Comparison of ENCODE assay signal across 9 mouse cellular contexts in the genomic region with DNA sequence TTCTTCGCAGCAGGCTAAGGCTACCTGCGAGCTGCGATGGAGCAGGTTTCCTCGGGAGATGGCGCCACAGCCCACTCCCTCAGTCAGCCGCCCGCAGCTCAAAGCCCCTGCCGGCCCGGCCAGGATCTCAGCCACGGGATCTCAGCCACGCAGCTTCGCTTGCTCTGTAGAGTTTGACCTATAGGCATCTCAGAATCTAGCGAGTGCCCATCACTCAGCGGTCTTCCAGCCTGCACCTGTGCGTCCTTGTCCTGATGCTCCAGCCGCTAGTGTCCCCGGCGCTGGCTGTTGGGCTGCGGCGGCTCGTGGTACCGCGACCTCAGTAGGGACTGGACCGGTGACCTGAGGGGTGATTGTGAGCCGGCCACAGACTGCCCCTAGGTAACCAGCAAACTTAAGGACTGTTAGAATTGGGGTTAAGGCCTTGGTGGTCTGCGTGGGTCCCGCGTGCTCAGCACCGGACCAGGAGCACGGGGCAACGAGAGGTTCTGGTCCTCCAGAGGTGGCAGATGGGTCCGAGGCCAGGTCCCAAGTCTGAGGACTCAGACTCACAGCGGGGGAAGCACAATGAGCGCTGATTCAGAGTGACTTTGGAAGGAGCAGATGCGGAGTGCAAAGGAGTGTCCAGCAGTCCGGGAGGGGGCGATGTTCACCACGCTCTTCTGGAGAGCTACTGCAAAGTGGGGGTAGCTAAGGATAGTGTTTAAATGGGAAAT. TPM values are rescaled to one million over a fixed set of nuclear protein-coding genes. Genes with fewer than 3 reads are reported as not detected.
A peak's percentile ranks its signal among the peaks of the same experiment; 100 is the strongest.
DNase-seq lines count a peak whose midpoint lies in the region; ATAC-seq and TF ChIP-seq lines count a peak whose summit lies in the region.
"Had no signal": no experiment of that assay in that cellular context is flagged by ENCODE, and none has a peak within 500 bp of the region (broad histone marks: within the 10 kb centered on the region; RNA-seq: fewer than 3 reads in every experiment).

No protein-coding gene starts in this region.

- TF ChIP-seq CTCF in testis, adult 2 months (IDR thresholded peaks at IDR 0.05; ENCODE audit: control insufficient read depth, insufficient read depth, insufficient replicate concordance, low read depth, low read length) = peak; percentile 29; the same call in 1 of the 2 replicates

- H3K36me3 ChIP-seq in embryonic facial prominence, embryonic 10.5 days (replicated peaks) = no peaks in the 10 kb centered on the region
- H3K36me3 ChIP-seq in intestine, embryonic 15.5 days = no peaks in the 10 kb centered on the region
- no peaks in the 10 kb centered on the region for H3K36me3 ChIP-seq in lung, embryonic 16.5 days (ENCODE audit: control insufficient read depth, insufficient read depth, low read length)
- H3K36me3 ChIP-seq in testis, adult 2 months (ENCODE audit: control insufficient read depth, insufficient read depth, low read length) = no peaks in the 10 kb centered on the region

- peaks cover 15% of the 10 kb centered on the region for H3K4me1 ChIP-seq in embryonic facial prominence, embryonic 10.5 days
- H3K4me1 ChIP-seq in intestine, embryonic 15.5 days (replicated peaks) = peaks cover 4% of the 10 kb centered on the region; the same call in 1 of the 2 replicates
- H3K4me1 ChIP-seq in lung, embryonic 16.5 days (replicated peaks; ENCODE audit: control insufficient read depth, insufficient read depth, low read length) = no peaks in the 10 kb centered on the region
- H3K4me1 ChIP-seq in testis, adult 2 months (ENCODE audit: control insufficient read depth, insufficient read depth, low read length) = peaks cover 6% of the 10 kb centered on the region

- no peaks in the 10 kb centered on the region for H3K9me3 ChIP-seq in embryonic facial prominence, embryonic 10.5 days
- no peaks in the 10 kb centered on the region for H3K9me3 ChIP-seq in intestine, embryonic 15.5 days
- H3K9me3 ChIP-seq in lung, embryonic 16.5 days (ENCODE audit: control insufficient read depth, low read length) = no peaks in the 10 kb centered on the region

- TF ChIP-seq POLR2A in testis, adult 2 months (IDR thresholded peaks at IDR 0.05; ENCODE audit: control insufficient read depth, low read depth, low read length) = no peak

- DNase-seq in adrenal gland, postnatal 36 days = peak; percentile 13 to 18
- no peak for DNase-seq in adrenal gland, adult 18-20 months (ENCODE audit: low spot score in 2 of 2)
- peak; percentile 83 for DNase-seq in embryonic facial prominence, embryonic 10.5 days (ENCODE audit: low spot score)
- DNase-seq in layer of hippocampus, postnatal 25 days (ENCODE audit: extremely low spot score in 1 of 2, low spot score in 1 of 2) = no peak

- no peak overlapping the region for H3K9ac ChIP-seq in intestine, embryonic 15.5 days
- H3K9ac ChIP-seq in lung, embryonic 16.5 days (ENCODE audit: low read length) = no peak overlapping the region

- H3K27ac ChIP-seq in embryonic facial prominence, embryonic 10.5 days (replicated peaks) = peak overlapping the region; percentile 70
- H3K27ac ChIP-seq in intestine, embryonic 15.5 days = no peak overlapping the region
- H3K27ac ChIP-seq in lung, embryonic 16.5 days (ENCODE audit: low read length) = no peak overlapping the region
- no peak overlapping the region for H3K27ac ChIP-seq in testis, adult 2 months (ENCODE audit: control insufficient read depth, insufficient read depth, low read depth, low read length)

- H3K4me3 ChIP-seq in embryonic facial prominence, embryonic 10.5 days = peak overlapping the region; percentile 62
- H3K4me3 ChIP-seq in intestine, embryonic 15.5 days (replicated peaks) = peak overlapping the region; percentile 12
- peak overlapping the region; percentile 28 for H3K4me3 ChIP-seq in lung, embryonic 16.5 days (ENCODE audit: low read length)
- H3K4me3 ChIP-seq in testis, adult 2 months (ENCODE audit: control insufficient read depth, low read depth, low read length) = peak overlapping the region; percentile 50
- H3K4me3 ChIP-seq: erythroblast, embryonic 14.5 days had no signal

- ATAC-seq in intestine, embryonic 15.5 days = peak; percentile 67
- ATAC-seq in lung, embryonic 16.5 days (ENCODE audit: low read depth) = 0 out of 2 replicates have a peak, but pooled peaks have one; percentile 36
- no peak for ATAC-seq in granulocyte monocyte progenitor cell, adult 5-6 weeks (replicated peaks; ENCODE audit: poor library complexity, severe bottlenecking)

- WGBS in embryonic facial prominence, embryonic 10.5 days = under 1% methylated on average over 38 of the region's 38 CpGs
- WGBS in intestine, embryonic 15.5 days = 1% methylated on average over 38 of the region's 38 CpGs
- under 1% methylated on average over 38 of the region's 38 CpGs for WGBS in lung, embryonic 16.5 days

- peaks cover 86% of the 10 kb centered on the region for H3K27me3 ChIP-seq in embryonic facial prominence, embryonic 10.5 days (replicated peaks; ENCODE audit: low read depth, poor library complexity, severe bottlenecking)
- peaks cover 39% of the 10 kb centered on the region for H3K27me3 ChIP-seq in intestine, embryonic 15.5 days (replicated peaks)
- peaks cover 58% of the 10 kb centered on the region for H3K27me3 ChIP-seq in lung, embryonic 16.5 days (ENCODE audit: control insufficient read depth, insufficient read depth, low read depth, low read length)
- H3K27me3 ChIP-seq in testis, adult 2 months (ENCODE audit: control insufficient read depth, insufficient read depth, low read length) = peaks cover 4% of the 10 kb centered on the region

- peak overlapping the region; percentile 59 for H3K4me2 ChIP-seq in intestine, embryonic 15.5 days (replicated peaks)
- H3K4me2 ChIP-seq in lung, embryonic 16.5 days (ENCODE audit: low read depth, low read length) = peak overlapping the region; percentile 59

RNA-seq across cellular contexts. Expression of a gene that starts 10.3 kb away (rescaled TPM):
- under 1 TPM in 1 of 2 experiments, not detected in 1; 0.07 TPM for total RNA-seq in adrenal gland, postnatal 36 days (2021)
- total RNA-seq in adrenal gland, adult 18-20 months (2021) = not detected
- 6.3 and 9.9 TPM in 2 replicates for polyA plus RNA-seq in embryonic facial prominence, embryonic 10.5 days (2016; fragmentation: Nextera tagmentation; extraction: Ambion mirVana)
- polyA plus RNA-seq in intestine, embryonic 15.5 days (2015; fragmentation: Nextera tagmentation; extraction: Ambion mirVana) = 0.04 TPM in 1 of 2 replicates, not detected in the other
- 0.48 and 0.59 TPM in 2 replicates for polyA plus RNA-seq in lung, embryonic 16.5 days (2015; fragmentation: Nextera tagmentation; extraction: Ambion mirVana)
- 5.5 and 6.4 TPM in 2 replicates for polyA plus RNA-seq in testis, adult 2 months (2012; rRNA removed)
- total RNA-seq in granulocyte monocyte progenitor cell, adult 5-6 weeks (2014; fragmentation: Nextera tagmentation) = not detected in 2 replicates
- total RNA-seq in granulocyte monocyte progenitor cell, adult 5-6 weeks (2017) = not detected in 2 replicates
- not detected for total RNA-seq in layer of hippocampus, postnatal 25 days (2021)
- polyA plus RNA-seq: erythroblast, embryonic 14.5 days had no signal

Comparison
In these comparisons a context has a peak if more than half of its experiments do, and no peak if none do; other contexts are left out.
1. DNase-seq: peak in adrenal gland, postnatal 36 days (2 of 2) and embryonic facial prominence, embryonic 10.5 days (single experiment); none in adrenal gland, adult 18-20 months (0 of 2) and layer of hippocampus, postnatal 25 days (0 of 2).
2. H3K4me3 ChIP-seq: peak in every context shown above with its lines; median percentile 62 in embryonic facial prominence, embryonic 10.5 days; 50 in testis, adult 2 months; 28 in lung, embryonic 16.5 days; 12 in intestine, embryonic 15.5 days.